Mouse (Mus musculus) thymus, postnatal 25 days (tissue): ENCODE data around the gene Dagla.

Source experiments
- DNase-seq: peaks from one replicate; pipeline ENCODE4 v3.0.0; 2022

Dagla gene

GRCm38 (mm10) chr19:10304810-10305544, at the start of gene Dagla:
Dagla (minus strand) TSS chr19:10304877.
- peak; percentile 65 for DNase-seq

DNA sequence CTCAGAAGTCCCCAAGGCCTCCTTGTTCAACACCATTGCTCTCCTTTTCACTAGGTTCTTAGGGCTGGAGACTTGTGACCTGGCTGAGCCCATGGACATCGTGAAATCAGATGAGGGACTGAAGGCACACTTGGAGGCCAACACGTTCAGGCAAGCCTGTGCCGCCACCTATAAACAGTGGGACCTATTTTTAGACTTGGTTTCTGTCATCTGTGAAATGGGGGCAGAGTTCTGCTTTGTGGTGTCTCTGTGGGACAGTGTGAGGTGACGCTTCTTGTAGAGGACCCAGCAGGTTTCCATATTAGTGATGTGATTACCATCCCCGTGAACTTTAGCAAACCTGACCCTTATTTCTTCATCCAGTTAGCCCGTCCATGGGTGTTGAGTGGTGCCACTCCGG, 47.5 kb upstream of the Dagla start:
- no peak for DNase-seq

GRCm38 (mm10) chr19:10347628-10348273, 43.1 kb upstream of the Dagla start:
- DNase-seq: no peak

- peak; percentile 2 for DNase-seq
These were observed 41.0 kb upstream of the Dagla start for GRCm38 (mm10) chr19:10345696-10346095.

DNA sequence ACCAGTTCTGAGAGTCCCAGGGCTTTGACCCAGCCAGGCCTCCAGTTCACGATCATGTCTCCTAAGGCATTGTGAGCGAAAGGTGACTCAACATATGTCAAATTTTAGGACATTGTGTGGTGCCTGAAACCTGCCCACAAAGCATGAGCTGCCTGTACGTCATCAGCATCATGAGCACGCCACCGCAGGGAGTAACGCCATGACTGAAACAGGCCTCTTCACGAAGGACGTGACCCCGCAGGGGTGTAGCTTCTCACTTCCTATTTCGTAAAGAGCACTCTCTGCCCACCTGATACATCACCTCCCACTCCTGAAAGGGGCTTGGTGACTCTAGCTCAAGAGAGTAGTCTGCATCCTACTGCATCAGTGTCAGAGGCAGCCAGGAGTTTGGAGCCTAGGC, 39.2 kb upstream of the Dagla start:
- DNase-seq: no peak

DNA sequence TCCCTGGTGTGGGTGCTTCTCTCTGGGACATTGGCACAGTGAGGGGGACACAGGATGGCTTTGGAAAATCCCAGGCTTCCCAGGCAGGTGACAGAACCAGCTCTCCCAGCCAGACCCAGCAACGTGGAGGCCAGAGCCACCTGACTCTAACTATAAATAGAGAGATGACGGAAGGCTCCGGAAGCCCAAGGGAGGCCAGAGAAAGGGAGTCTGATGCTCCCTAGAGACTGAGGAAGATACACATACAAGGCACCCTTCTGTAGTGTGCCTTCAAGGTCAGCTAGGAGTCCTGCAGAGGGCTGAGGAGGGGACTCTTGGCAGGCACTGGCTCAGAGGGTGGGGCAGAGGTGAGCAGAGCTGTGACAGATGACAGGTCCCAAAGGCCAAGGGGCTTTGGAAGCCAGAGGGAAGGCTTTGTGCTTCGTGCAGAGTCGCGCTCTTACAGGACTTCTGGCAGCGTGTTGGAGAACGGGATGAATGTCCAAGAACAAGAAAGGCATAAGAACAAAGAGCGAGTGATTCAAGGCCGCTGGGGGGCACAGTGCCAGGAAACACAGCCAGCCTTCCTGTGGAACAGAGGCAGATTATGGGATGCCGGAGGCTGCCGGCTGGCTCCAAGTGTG, 37.3 kb upstream of the Dagla start:
- DNase-seq: no peak

DNA sequence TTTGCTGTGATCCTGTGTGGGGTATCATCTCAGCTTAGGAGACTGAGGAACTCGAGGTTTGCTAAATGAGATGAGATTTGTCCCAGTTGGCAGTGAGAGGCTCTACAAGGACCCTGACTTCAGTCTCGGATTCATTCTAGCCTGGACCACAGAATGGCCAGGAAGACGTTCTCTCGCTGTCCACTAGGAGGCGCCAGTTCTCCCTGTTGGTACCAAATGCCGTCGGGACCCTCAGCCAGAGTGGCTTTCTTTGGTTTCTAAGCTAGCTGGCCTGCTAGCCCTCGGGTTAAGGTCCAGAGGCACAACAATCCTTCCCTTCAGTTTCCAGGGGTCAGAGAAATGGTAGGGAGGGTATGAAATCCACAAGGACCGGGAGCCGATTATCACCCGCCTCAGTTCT, 36.5 kb upstream of the Dagla start:
- peak; percentile 24 for DNase-seq

DNA sequence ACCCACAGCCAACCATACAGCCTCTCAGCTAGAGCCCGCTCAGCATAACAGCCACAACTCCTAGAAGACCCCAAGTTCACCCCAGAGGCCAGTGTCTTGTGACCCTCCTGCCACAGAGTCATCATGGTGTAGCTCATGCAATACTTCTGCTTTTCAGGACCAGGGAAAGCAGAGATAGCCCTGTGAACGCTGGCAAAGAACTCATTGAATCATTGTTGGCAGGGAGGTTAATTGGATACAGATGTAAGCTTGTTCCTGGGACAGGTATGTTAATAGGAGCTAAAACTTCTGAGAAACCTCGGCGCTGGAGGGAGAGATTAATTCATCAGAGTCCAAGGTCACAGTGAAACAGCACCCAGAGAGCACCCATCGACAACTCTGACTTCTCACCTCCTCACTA, 36.0 kb upstream of the Dagla start:
- DNase-seq: no peak

DNA sequence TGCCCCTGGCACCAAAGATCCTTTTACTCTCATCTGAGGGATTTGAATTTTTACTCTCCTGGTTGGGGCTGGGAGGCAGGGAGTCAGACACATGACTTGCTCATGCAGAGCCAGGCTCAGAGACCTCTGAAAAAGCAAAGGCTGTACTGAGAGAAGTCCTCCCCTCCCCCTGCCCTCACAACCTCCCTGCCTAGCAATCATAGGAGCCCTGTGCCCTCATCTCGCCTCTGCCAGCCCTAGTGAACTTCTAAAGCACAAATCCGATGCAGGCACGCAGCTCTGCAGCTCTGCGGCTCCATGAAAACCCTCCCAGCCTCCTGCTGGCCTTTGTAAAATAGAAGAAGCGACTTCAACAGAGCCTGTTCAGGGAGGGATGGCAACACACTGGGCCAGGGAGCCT, 34.6 kb upstream of the Dagla start:
- DNase-seq: no peak

- no peak for DNase-seq
These were observed 34.0 kb upstream of the Dagla start for GRCm38 (mm10) chr19:10338724-10339123.

- DNase-seq: no peak
These were observed 29.8 kb upstream of the Dagla start for GRCm38 (mm10) chr19:10334467-10334866.

DNA sequence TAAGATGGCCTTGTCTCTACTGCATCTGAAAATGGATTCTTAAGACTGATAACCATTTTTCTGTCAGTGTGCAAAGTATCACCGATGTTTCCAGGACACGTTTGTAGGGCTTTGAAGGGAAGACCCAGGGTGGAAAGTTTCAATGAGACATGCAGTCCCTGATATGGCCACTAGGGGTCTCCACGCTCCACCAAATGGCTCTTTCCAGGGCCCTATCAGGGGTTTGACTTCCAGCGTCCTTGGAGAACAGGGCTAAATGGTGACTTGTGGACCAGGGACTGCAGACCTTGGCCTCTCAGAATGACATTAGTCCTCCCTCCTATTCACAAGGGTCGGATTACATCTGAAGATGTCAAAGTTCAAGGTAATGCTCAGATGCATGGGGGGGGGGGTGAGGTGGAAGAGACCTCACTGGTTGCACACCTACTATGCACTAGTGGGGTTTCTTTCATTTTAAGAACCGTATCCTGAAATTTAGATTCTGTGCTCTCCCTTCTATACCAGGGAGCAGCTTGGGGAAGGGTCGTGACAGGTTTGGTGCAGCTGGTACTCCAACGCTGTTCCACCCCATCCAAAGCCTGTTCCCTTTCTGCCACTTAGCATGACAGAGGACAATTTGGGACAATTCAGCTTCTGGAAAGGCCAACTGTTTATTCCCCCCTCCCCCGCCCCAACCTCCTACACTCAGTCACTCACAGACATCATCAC, 29.0 kb upstream of the Dagla start:
- peak; percentile 30 for DNase-seq

DNA sequence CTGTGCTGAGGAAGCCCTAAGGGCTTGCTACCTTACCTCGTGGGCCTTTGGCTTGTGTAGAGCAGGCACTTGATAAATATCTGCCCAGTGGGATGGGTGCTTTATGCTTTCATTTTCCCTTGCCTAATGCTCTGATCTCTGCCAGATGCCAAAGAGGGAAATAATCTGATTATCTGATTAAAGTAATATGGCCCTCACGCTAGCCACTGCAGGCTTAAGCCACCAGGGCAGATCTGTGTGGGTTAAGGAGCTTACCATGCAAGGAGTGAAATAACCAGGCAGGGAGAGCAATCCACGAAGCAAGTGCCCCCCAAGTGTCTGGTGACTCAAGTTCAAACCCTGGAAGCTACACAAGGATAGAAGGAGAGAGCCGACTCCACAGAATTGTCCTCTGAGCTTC, 27.0 kb upstream of the Dagla start:
- no peak for DNase-seq

- DNase-seq: no peak
These were observed 24.4 kb upstream of the Dagla start for GRCm38 (mm10) chr19:10329033-10329432.

DNA sequence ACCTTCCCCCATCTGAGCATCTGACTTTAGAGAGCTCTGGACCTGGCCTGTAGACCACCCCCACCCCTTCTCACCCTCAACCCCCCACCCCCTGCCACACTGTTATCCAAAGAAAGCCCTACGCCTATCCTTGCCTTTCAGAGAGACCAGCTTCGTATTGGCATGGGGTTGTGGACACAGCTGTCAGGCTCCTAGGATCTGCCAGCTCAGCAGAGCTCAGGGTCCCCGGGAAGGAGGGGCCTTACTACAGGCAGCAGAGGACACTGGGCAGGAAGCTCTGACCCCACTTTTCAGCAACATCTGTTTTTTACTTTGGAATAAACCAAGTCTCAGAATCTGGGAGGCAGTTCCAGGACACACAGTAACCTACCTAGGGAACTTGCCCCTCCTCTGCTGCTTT, 21.9 kb upstream of the Dagla start:
- DNase-seq: no peak

DNA sequence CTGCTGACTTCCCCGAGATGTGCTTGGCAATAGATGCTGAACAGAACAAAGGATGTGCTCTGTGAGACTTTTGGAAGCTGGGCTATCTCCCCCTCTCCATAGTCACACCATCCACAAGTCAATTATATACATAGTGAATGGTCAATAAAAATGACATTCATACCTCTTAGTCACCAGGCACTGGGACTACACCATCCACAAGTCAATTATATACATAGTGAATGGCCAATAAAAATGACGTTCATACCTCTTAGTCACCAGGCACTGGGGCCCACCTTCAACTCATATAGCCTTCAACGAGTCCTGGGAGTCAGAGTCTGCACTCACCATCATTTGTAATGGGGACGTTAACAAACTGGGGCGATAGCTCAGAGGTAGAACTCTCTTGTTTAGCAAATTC, 19.2 kb upstream of the Dagla start:
- DNase-seq: no peak

GRCm38 (mm10) chr19:10323362-10323837, 18.7 kb upstream of the Dagla start:
- no peak for DNase-seq

GRCm38 (mm10) chr19:10317795-10318194, 13.1 kb upstream of the Dagla start:
- DNase-seq: no peak

- no peak for DNase-seq
These were observed 12.7 kb upstream of the Dagla start for GRCm38 (mm10) chr19:10317358-10317757.

DNA sequence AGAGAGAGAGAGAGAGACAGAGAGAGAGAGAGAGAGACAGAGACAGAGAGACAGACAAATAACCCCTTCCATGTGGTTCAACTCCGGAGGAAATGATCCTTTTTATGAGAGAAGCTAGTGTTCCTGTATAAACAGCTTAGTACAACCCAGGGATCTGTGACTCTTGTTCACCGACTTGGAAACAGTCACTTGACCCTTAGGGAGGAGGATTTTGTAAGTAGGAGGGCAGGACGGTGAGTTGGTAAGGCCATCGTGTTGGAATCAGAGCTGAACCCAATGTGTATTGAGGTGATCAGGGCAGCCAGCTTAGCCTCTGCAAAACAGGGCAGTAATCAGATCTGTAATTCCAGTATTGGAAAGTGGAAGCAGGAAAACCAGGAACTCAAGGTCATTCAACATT, 12.3 kb upstream of the Dagla start:
- no peak for DNase-seq

- no peak for DNase-seq
These were observed 7.4 kb upstream of the Dagla start for GRCm38 (mm10) chr19:10312072-10312471.

DNA sequence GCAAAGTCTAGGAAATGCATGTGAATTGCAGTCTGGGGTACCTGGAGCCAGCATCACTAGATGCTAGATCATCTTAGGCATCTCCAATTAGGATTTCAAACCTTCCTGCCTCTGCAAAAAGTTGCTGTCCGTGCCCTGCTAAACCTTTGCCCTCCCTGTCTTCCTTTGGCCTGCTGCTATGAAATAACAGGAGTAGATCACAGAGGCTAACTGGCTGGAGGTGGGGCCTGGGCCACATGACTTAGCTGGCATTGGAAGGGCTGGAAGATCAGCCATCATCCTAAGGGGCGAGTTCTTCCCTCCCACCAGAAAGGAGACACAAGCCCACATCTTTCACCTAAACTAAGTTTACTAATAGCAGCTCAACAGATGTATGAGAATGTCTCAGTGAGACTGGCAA, 4.3 kb upstream of the Dagla start:
- no peak for DNase-seq

- DNase-seq: no peak
These were observed 3.3 kb upstream of the Dagla start for GRCm38 (mm10) chr19:10307941-10308340.

GRCm38 (mm10) chr19:10307351-10307750, 2.7 kb upstream of the Dagla start:
- no peak for DNase-seq
